Mouse (Mus musculus) spleen, adult 2 months (tissue): ENCODE data around the gene Asl.

Experiments used
- CTCF ChIP-seq: fragments of 200-500 bp; IDR thresholded peaks from 2 replicates; pipeline ENCODE4 v1.5.1; 2011; ENCODE audit warnings: mild to moderate bottlenecking, inconsistent platforms; ENCODE audit not compliant: insufficient read depth, insufficient read length, insufficient replicate concordance; ENCODE audit errors: extremely low read depth
- POLR2A ChIP-seq: fragments of 200-500 bp; IDR thresholded peaks from 2 replicates; pipeline ENCODE4 v1.6.1; 2011; ENCODE audit warnings: low read depth, low read length, inconsistent platforms

DNA sequence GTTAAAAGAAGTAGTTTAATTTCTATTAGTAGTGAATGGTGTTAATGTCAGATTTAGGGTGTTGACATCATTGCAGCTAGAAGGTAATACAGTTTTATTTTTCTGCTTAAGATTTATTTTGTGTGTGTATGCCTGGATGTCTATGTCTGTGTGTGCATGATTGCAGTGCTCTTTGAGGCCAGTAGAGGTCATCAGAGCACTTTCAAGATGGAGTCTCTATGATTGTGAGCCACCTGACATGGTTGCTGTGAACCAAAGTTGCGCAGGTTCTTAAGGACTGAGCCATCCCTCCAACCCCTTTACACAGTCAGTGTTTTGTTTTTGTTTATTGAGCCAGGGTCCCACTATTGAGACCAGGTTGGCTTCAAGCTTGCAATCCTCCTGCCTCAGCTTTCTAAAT lies 36.5 kb upstream of the Asl start:
- no peak; the same call in 1 of the 2 replicates for TF ChIP-seq CTCF
- no peak for TF ChIP-seq POLR2A
